Mouse (Mus musculus): ENCODE data around the gene Stk11ip.

DNA sequence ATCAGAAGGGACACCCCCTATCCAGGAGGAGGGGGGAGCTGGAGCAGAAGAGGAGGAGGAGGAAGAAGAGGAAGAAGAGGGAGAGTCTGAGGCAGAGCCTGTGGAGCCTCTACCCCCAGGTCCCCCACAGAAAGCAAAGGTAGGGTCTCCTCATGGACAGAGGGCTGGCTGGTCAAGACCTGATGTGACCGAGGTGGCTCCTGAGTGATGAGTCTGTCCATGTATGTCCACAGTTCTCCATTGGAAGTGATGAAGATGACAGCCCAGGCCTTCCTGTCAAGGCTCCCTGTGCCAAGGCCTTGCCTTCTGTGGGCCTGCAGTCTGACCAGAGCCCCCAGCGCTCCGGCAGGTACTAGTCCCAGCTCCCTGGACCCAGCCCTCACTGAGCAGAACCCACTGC, 26.8 kb downstream of the Stk11ip start:
- no peak for TF ChIP-seq CTCF (IDR thresholded peaks at IDR 0.05; ENCODE audit: extremely low read depth, insufficient read depth, low read length)
- TF ChIP-seq POLR2A (IDR thresholded peaks at IDR 0.05; ENCODE audit: extremely low read depth, insufficient read depth, low read length), result no peak

All from cortical plate, adult 2 months (tissue).